Mouse (Mus musculus) MEL (cell line): ENCODE results near the gene Ptpra. TPM values are rescaled to one million over a fixed set of nuclear protein-coding genes. Genes with fewer than 3 reads are reported as not detected.

Source experiments
- DNase-seq: peaks from one replicate; pipeline ENCODE4 v3.0.0; 2011; ENCODE audit warnings: low read depth, low spot score
- H3K27ac ChIP-seq: 2 replicates; pipeline ENCODE4 v1.5.1; 2012; ENCODE audit warnings: low read depth, mild to moderate bottlenecking, control low read depth, low read length, moderate library complexity; ENCODE audit not compliant: control insufficient read depth
- H3K27me3 ChIP-seq, 2 experiments: fragments of 150-350 bp in 1 of 2; sonication (generic) in 1 of 2; 2 replicates each; pipeline ENCODE4 v1.6.1; 2012; ENCODE audit warnings: low read length in 2 of 2, mild to moderate bottlenecking in 2 of 2, improper control_type of control experiment in 1 of 2, moderate library complexity in 1 of 2; ENCODE audit not compliant: insufficient read depth in 2 of 2, control insufficient read depth in 1 of 2
- H3K36me3 ChIP-seq, 2 experiments: 2 replicates each; pipeline ENCODE4 v1.6.1; 2012 to 2014; ENCODE audit warnings: low read length in 2 of 2, improper control_type of control experiment in 1 of 2, inconsistent platforms in 1 of 2, mild to moderate bottlenecking in 1 of 2; ENCODE audit not compliant: insufficient read depth in 2 of 2, control insufficient read depth in 1 of 2
- H3K4me1 ChIP-seq, 2 experiments: fragments of 150-350 bp in 1 of 2; sonication (generic) in 1 of 2; 2 replicates each; pipeline ENCODE4 v1.6.1; 2012; ENCODE audit warnings: low read length in 2 of 2, improper control_type of control experiment in 1 of 2, mild to moderate bottlenecking in 1 of 2; ENCODE audit not compliant: insufficient read depth in 2 of 2, control insufficient read depth in 1 of 2
- H3K4me3 ChIP-seq, 2 experiments: fragments of 150-350 bp in 1 of 2; sonication (generic) in 1 of 2; 2 replicates each; pipeline ENCODE4 v1.5.1; 2012; ENCODE audit warnings: low read depth in 2 of 2, low read length in 2 of 2, mild to moderate bottlenecking in 2 of 2, moderate library complexity in 2 of 2, control low read depth in 1 of 2, improper control_type of control experiment in 1 of 2; ENCODE audit not compliant: control insufficient read depth in 1 of 2, insufficient read depth in 1 of 2
- H3K79me2 ChIP-seq: 2 replicates; pipeline ENCODE4 v1.6.1; 2012; ENCODE audit warnings: mild to moderate bottlenecking, low read length, moderate library complexity; ENCODE audit not compliant: control insufficient read depth, poor library complexity, insufficient read depth
- H3K9ac ChIP-seq: 2 replicates; pipeline ENCODE4 v1.6.1; 2012; ENCODE audit warnings: low read depth, mild to moderate bottlenecking, control low read depth, low read length, moderate library complexity; ENCODE audit not compliant: control insufficient read depth, poor library complexity, severe bottlenecking
- H3K9me3 ChIP-seq: fragments of 150-350 bp; sonication (generic); replicated peaks from 2 replicates; pipeline ENCODE4 v1.6.1; 2012; ENCODE audit warnings: mild to moderate bottlenecking, low read length, improper control_type of control experiment, moderate library complexity; ENCODE audit not compliant: insufficient read depth
- BHLHE40 ChIP-seq: IDR thresholded peaks from 2 replicates; pipeline ENCODE4 v1.6.1; 2012; ENCODE audit warnings: low read depth, mild to moderate bottlenecking, inconsistent platforms, low read length, improper control_type of control experiment, borderline replicate concordance
- CHD1 ChIP-seq: IDR thresholded peaks from 2 replicates; pipeline ENCODE4 v1.6.1; 2012; ENCODE audit warnings: low read depth, mild to moderate bottlenecking, inconsistent platforms, low read length, improper control_type of control experiment
- CTCF ChIP-seq, 3 experiments: IDR thresholded peaks in 2 of 3; conservative IDR thresholded peaks in 1 of 3; 2 replicates each; pipeline ENCODE4 v1.5.1; 2011 to 2012; ENCODE audit warnings: low read length in 3 of 3, low read depth in 2 of 3, mild to moderate bottlenecking in 2 of 3, improper control_type of control experiment in 1 of 3, inconsistent platforms in 1 of 3, mixed read lengths in 1 of 3, moderate library complexity in 1 of 3; ENCODE audit not compliant: control insufficient read depth in 1 of 3, insufficient read depth in 1 of 3, poor library complexity in 1 of 3, severe bottlenecking in 1 of 3
- E2F4 ChIP-seq: IDR thresholded peaks from 2 replicates; pipeline ENCODE4 v1.6.1; 2011; ENCODE audit warnings: low read depth, low read length, improper control_type of control experiment, borderline replicate concordance
- ELF1 ChIP-seq: IDR thresholded peaks from 2 replicates; pipeline ENCODE4 v1.6.1; 2014; ENCODE audit warnings: low read depth, mild to moderate bottlenecking, inconsistent platforms, low read length, improper control_type of control experiment, moderate library complexity
- ETS1 ChIP-seq: IDR thresholded peaks from 2 replicates; pipeline ENCODE4 v1.6.1; 2012; ENCODE audit warnings: low read depth, mild to moderate bottlenecking, inconsistent platforms, low read length, improper control_type of control experiment, moderate library complexity
- GABPA ChIP-seq: IDR thresholded peaks from 2 replicates; pipeline ENCODE4 v1.6.1; 2012; ENCODE audit warnings: low read depth, mild to moderate bottlenecking, inconsistent platforms, low read length, improper control_type of control experiment, moderate library complexity
- GATA1 ChIP-seq: IDR thresholded peaks from 2 replicates; pipeline ENCODE4 v1.6.1; 2011; ENCODE audit warnings: low read depth, low read length, improper control_type of control experiment
- HCFC1 ChIP-seq: IDR thresholded peaks from 2 replicates; pipeline ENCODE4 v1.6.1; 2012; ENCODE audit warnings: low read depth, mild to moderate bottlenecking, inconsistent platforms, low read length, improper control_type of control experiment, moderate library complexity
- JUND ChIP-seq: IDR thresholded peaks from 2 replicates; pipeline ENCODE4 v1.6.1; 2011; ENCODE audit warnings: low read depth, mild to moderate bottlenecking, improper control_type of control experiment, low read length
- MAFK ChIP-seq: IDR thresholded peaks from 2 replicates; pipeline ENCODE4 v1.6.1; 2011; ENCODE audit warnings: low read depth, mild to moderate bottlenecking, low read length, improper control_type of control experiment, borderline replicate concordance
- MAX ChIP-seq: IDR thresholded peaks from 2 replicates; pipeline ENCODE4 v1.6.1; 2011; ENCODE audit warnings: low read length, improper control_type of control experiment
- MAZ ChIP-seq: IDR thresholded peaks from 2 replicates; pipeline ENCODE4 v1.6.1; 2012; ENCODE audit warnings: low read depth, mild to moderate bottlenecking, inconsistent platforms, low read length, improper control_type of control experiment
- MEF2A ChIP-seq: IDR thresholded peaks from 2 replicates; pipeline ENCODE4 v1.6.1; 2014; ENCODE audit warnings: low read depth, mild to moderate bottlenecking, inconsistent platforms, low read length, improper control_type of control experiment; ENCODE audit not compliant: poor library complexity, insufficient replicate concordance, severe bottlenecking; ENCODE audit errors: extremely low read depth
- MXI1 ChIP-seq: IDR thresholded peaks from 2 replicates; pipeline ENCODE4 v1.6.1; 2011; ENCODE audit warnings: mild to moderate bottlenecking, low read depth, low read length, improper control_type of control experiment
- MYC ChIP-seq: IDR thresholded peaks from 2 replicates; pipeline ENCODE4 v1.6.1; 2011; ENCODE audit warnings: low read depth, mild to moderate bottlenecking, low read length, improper control_type of control experiment, moderate library complexity
- NELFE ChIP-seq: IDR thresholded peaks from 2 replicates; pipeline ENCODE4 v1.6.1; 2011; ENCODE audit warnings: low read depth, low read length, improper control_type of control experiment
- RCOR1 ChIP-seq: IDR thresholded peaks from 2 replicates; pipeline ENCODE4 v1.6.1; 2012; ENCODE audit warnings: low read depth, mild to moderate bottlenecking, inconsistent platforms, low read length, improper control_type of control experiment
- SIN3A ChIP-seq: IDR thresholded peaks from 2 replicates; pipeline ENCODE4 v1.6.1; 2012; ENCODE audit warnings: low read length, improper control_type of control experiment, inconsistent platforms
- TBP ChIP-seq: IDR thresholded peaks from 2 replicates; pipeline ENCODE4 v1.8.0; 2011; ENCODE audit warnings: low read depth, low read length, improper control_type of control experiment
- TCF12 ChIP-seq: IDR thresholded peaks from 2 replicates; pipeline ENCODE4 v1.6.1; 2014; ENCODE audit warnings: low read depth, mild to moderate bottlenecking, inconsistent platforms, low read length, improper control_type of control experiment, moderate library complexity
- USF2 ChIP-seq, 2 experiments: IDR thresholded peaks; 2 replicates each; pipeline ENCODE4 v1.6.1; 2011 to 2012; ENCODE audit warnings: improper control_type of control experiment in 2 of 2, low read length in 2 of 2, borderline replicate concordance in 1 of 2, inconsistent platforms in 1 of 2, low read depth in 1 of 2, mild to moderate bottlenecking in 1 of 2; ENCODE audit not compliant: insufficient read depth in 1 of 2
- ZC3H11A ChIP-seq: IDR thresholded peaks from 2 replicates; pipeline ENCODE4 v1.6.1; 2012; ENCODE audit warnings: low read depth, mild to moderate bottlenecking, inconsistent platforms, low read length, improper control_type of control experiment
- ZMIZ1 ChIP-seq: IDR thresholded peaks from 2 replicates; pipeline ENCODE4 v1.6.1; 2012; ENCODE audit warnings: low read depth, mild to moderate bottlenecking, inconsistent platforms, low read length, improper control_type of control experiment, moderate library complexity
- polyA plus RNA-seq, 2 experiments: library from polyadenylated mRNA; stranded (reverse) in 1 of 2; unstranded in 1 of 2; fragments of >175 nt in 1 of 2; fragments of >200 nt in 1 of 2; gene quantifications; 2 replicates each; pipeline versions ENCODE4 v1.2.1 to v1.2.4; 2012; ENCODE audit warnings: low replicate concordance in 2 of 2, low read depth in 1 of 2; ENCODE audit not compliant: insufficient read length in 2 of 2, insufficient read depth in 1 of 2, missing spikeins in 1 of 2
- total RNA-seq: library from RNA; depleted of rRNA; stranded (reverse); fragments of 300-350 nt; gene quantifications from 2 replicates; pipeline ENCODE4 v1.2.3, GENCODE M21; 2012

The Ptpra gene
- total and polyA plus RNA-seq, 3 experiments = 28.1 to 68.3 TPM; not detected in 1

DNA sequence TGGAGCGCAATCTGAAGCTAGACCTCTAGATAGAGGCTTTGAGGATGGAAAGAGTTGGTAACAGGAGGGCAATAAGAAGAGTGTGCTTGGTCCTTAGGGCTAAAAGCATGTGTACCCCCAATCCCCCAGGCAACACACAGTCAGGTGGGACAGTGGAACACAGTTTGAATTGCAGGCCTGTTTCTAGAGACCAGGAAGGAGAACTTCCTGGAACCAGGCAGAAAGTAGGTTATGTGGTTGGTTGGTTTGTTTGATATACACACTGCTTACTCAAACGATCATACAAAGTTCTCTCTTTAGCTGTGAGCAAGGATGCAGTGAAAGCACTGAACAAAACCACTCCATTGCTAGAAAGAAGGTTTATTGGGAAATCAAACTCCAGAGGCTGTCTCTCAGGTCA lies 82.1 kb downstream of the Ptpra start:
- Histone ChIP-seq H3K9ac (no peak overlapping the region), H3K36me3 (peaks cover 0 to 2% of the 10 kb centered on the region in 2 experiments; a peak in 2 of 4 replicates), H3K9me3 (no peaks in the 10 kb centered on the region), H3K4me3 (no peak overlapping the region), H3K79me2 (no peaks in the 10 kb centered on the region)
- no peak for DNase-seq
- TF ChIP-seq MAFK = no peak
- no peak for TF ChIP-seq MEF2A
- TF ChIP-seq JUND = no peak
- no peak for TF ChIP-seq MAZ
- no peak for TF ChIP-seq ZMIZ1
- TF ChIP-seq RCOR1 = no peak
- TF ChIP-seq CHD1 = no peak
- no peak for TF ChIP-seq USF2 (IDR thresholded peaks at IDR 0.05; ENCODE audit: borderline replicate concordance in 1 of 2, insufficient read depth in 1 of 2, low read depth in 1 of 2, low read length in 2 of 2)
- no peak for TF ChIP-seq ETS1
- TF ChIP-seq, all 39 proteins: peak for 0
- no peak overlapping the region for H3K27ac ChIP-seq
- H3K4me1 ChIP-seq = no peaks in the 10 kb centered on the region
- H3K27me3 ChIP-seq = no peaks in the 10 kb centered on the region

DNA sequence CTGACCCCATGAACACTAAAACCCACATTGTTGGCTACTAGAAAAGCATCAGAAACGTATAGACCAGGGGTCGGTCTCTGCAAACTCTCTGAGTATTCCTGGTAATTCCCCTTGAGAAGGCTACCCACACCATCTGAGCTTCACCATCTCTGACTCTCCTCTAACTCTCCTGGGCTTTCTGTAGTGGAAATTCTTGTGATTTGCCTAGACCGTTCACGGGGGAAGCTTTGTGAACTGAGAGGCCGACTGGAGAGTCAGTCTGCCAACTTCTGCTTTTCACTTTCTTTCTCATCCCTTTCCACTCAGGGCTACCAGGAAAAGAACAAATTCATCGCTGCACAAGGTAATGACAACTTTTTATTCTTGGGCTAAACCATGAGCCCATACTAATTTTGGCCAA lies 84.9 kb downstream of the Ptpra start:
- peaks cover 2 to 6% of the 10 kb centered on the region in 2 experiments; a peak in 2 of 4 replicates for H3K36me3 ChIP-seq
- H3K27me3 ChIP-seq = no peaks in the 10 kb centered on the region
- no peak for DNase-seq
- H3K9me3 ChIP-seq = no peaks in the 10 kb centered on the region
- no peaks in the 10 kb centered on the region for H3K79me2 ChIP-seq
- H3K4me1 ChIP-seq = peaks cover 2 to 12% of the 10 kb centered on the region in 2 experiments
- H3K27ac ChIP-seq = no peak overlapping the region
- no peak overlapping the region for H3K4me3 ChIP-seq
- no peak overlapping the region for H3K9ac ChIP-seq
- TF ChIP-seq MAZ (no peak), ETS1 (no peak), ELF1 (no peak), MYC (no peak), GABPA (no peak), CTCF (IDR thresholded peaks at IDR 0.05 in 2 of 3, conservative IDR thresholded peaks at IDR 0.05 in 1 of 3; ENCODE audit: control insufficient read depth in 1 of 3, insufficient read depth in 1 of 3, low read depth in 2 of 3, low read length in 3 of 3, poor library complexity in 1 of 3, severe bottlenecking in 1 of 3) (no peak), TCF12 (no peak), MEF2A (no peak), GATA1 (no peak), BHLHE40 (no peak), MXI1 (no peak), SIN3A (no peak), HCFC1 (no peak), E2F4 (no peak), MAX (no peak), TBP (no peak), NELFE (no peak), ZC3H11A (no peak)
